In the genomic region with DNA sequence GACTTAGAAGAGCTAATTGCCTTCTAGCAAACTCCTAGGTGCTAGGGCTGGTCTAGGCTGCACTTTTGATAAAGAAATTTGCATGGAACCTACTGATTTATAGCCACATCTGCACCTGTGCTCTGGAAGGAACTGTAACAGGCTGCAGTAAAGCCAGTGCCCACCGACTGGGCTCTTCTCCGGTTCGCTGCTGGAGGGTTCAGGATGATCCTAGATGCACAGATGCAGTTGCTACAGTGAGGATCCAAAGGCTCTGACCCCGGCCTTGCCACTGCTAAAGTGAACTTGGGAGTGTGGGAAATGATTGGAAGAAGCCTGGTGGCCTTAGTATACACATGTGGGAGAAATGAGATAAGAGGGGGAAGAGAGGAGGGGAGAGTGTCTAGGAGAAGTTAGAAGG, we compare ENCODE assay signal across 18 mouse cellular contexts.
"Had no signal": no experiment of that assay in that cellular context is flagged by ENCODE, and none has a peak within 500 bp of the region (broad histone marks: within the 10 kb centered on the region; RNA-seq: fewer than 3 reads in every experiment).

No protein-coding gene starts in this region.

- H3K4me1 ChIP-seq: liver, embryonic 13.5 days had no signal

- H3K9me3 ChIP-seq: liver, embryonic 13.5 days had no signal

- H3K36me3 ChIP-seq: liver, embryonic 13.5 days had no signal

- H3K27me3 ChIP-seq: liver, embryonic 13.5 days had no signal

- H3K4me2 ChIP-seq: liver, embryonic 13.5 days; midbrain, embryonic 11.5 days had no signal

- H3K9ac ChIP-seq: liver, embryonic 13.5 days had no signal

- DNase-seq: kidney, adult 18-20 months; kidney, postnatal 25 days; layer of hippocampus, adult 9-11 months; layer of hippocampus, postnatal 36 days; liver, embryonic 13.5 days; lung, adult 2 months; lung, postnatal 14 days; lung, postnatal 4 days; midbrain, embryonic 14.5 days; right cerebral cortex, postnatal 14 days; right cerebral cortex, postnatal 4 days; thymus, adult 2 months; thymus, postnatal 14 days; thymus, postnatal 4 days had no signal

- H3K27ac ChIP-seq: layer of hippocampus, adult 2 months; left cerebral cortex, adult 2 months; liver, embryonic 13.5 days; stomach, postnatal 0 days had no signal

- H3K4me3 ChIP-seq: layer of hippocampus, adult 2 months; left cerebral cortex, adult 2 months; liver, embryonic 13.5 days had no signal
